Mouse (Mus musculus) ES-E14 (cell line): ENCODE results near the gene Car1. TPM values are rescaled to one million over a fixed set of nuclear protein-coding genes. Genes with fewer than 3 reads are reported as not detected.
"Not testable (repeated sequence)": the region's sequence is repeated elsewhere in the genome, so short reads cannot be mapped to it uniquely, and the experiment has no call there.

ENCODE experiments used
- DNase-seq: peaks from one replicate; pipeline ENCODE4 v3.0.0-alpha.2; 2013; ENCODE audit warnings: low read depth, low spot score
- H3K27ac ChIP-seq: 2 replicates; pipeline ENCODE4 v1.5.1; 2012; ENCODE audit warnings: low read depth, mild to moderate bottlenecking, low read length, moderate library complexity, mixed read lengths; ENCODE audit not compliant: poor library complexity, insufficient read depth, severe bottlenecking
- H3K36me3 ChIP-seq: 2 replicates; pipeline ENCODE4 v1.6.1; 2012; ENCODE audit warnings: mild to moderate bottlenecking, low read length, moderate library complexity, mixed read lengths; ENCODE audit not compliant: control insufficient read depth, poor library complexity, insufficient read depth, severe bottlenecking
- H3K4me1 ChIP-seq, 2 experiments: fragments of 150-350 bp in 1 of 2; sonication (generic) in 1 of 2; 2 replicates each; pipeline ENCODE4 v1.6.1; 2012; ENCODE audit warnings: low read length in 2 of 2, mild to moderate bottlenecking in 1 of 2, mixed read lengths in 1 of 2; ENCODE audit not compliant: control insufficient read depth in 2 of 2, insufficient read depth in 2 of 2, poor library complexity in 1 of 2
- H3K4me3 ChIP-seq, 2 experiments: fragments of 150-350 bp in 1 of 2; sonication (generic) in 1 of 2; 2 replicates each; pipeline ENCODE4 v1.5.1; 2012; ENCODE audit warnings: low read length in 2 of 2, low read depth in 1 of 2, mild to moderate bottlenecking in 1 of 2, mixed read lengths in 1 of 2; ENCODE audit not compliant: insufficient read depth in 1 of 2, poor library complexity in 1 of 2, severe bottlenecking in 1 of 2
- H3K9ac ChIP-seq: 2 replicates; pipeline ENCODE4 v1.6.1; 2012; ENCODE audit warnings: low read depth, mild to moderate bottlenecking, low read length, mixed read lengths; ENCODE audit not compliant: poor library complexity, insufficient read depth, severe bottlenecking
- H3K9me3 ChIP-seq: fragments of 150-350 bp; sonication (generic); 2 replicates; pipeline ENCODE4 v1.6.1; 2012; ENCODE audit warnings: low read depth, mild to moderate bottlenecking, low read length; ENCODE audit not compliant: control insufficient read depth, insufficient read depth
- CHD2 ChIP-seq: IDR thresholded peaks from 2 replicates; pipeline ENCODE4 v1.6.1; 2014; ENCODE audit warnings: mild to moderate bottlenecking, low read depth, low read length, inconsistent platforms
- HCFC1 ChIP-seq: IDR thresholded peaks from 2 replicates; pipeline ENCODE4 v1.6.1; 2012; ENCODE audit warnings: low read length, inconsistent platforms, borderline replicate concordance; ENCODE audit not compliant: insufficient read depth
- MAFK ChIP-seq: IDR thresholded peaks from 2 replicates; pipeline ENCODE4 v1.6.1; 2014; ENCODE audit warnings: mild to moderate bottlenecking, low read depth, low read length, inconsistent platforms; ENCODE audit not compliant: insufficient read depth
- ZC3H11A ChIP-seq: IDR thresholded peaks from 2 replicates; pipeline ENCODE4 v1.6.1; 2012; ENCODE audit warnings: low read depth, mild to moderate bottlenecking, inconsistent platforms, low read length, borderline replicate concordance
- ZNF384 ChIP-seq: IDR thresholded peaks from 2 replicates; pipeline ENCODE4 v1.6.1; 2012; ENCODE audit warnings: low read depth, low read length, inconsistent platforms
- in situ Hi-C, 2 experiments: fragments of 600-800 bp; cut with MboI; formaldehyde crosslinking; loops; one replicate each; pipeline ENCODE4 v1.15.1; 2025; ENCODE audit warnings: low sequenced_read_pairs in 2 of 2, inconsistent platforms in 1 of 2; ENCODE audit not compliant: unreplicated experiment in 2 of 2
- total RNA-seq: library from RNA; depleted of rRNA; stranded (reverse); fragments of 300-350 nt; gene quantifications from 2 replicates; pipeline ENCODE4 v1.2.3, GENCODE M21; 2012

Car1 gene
- total RNA-seq, 1 experiment, result not detected

- no peak overlapping the region for H3K4me3 ChIP-seq
- no peaks in the 10 kb centered on the region for H3K4me1 ChIP-seq
- no peak for TF ChIP-seq MAFK
- TF ChIP-seq ZC3H11A, result no peak
- no peak for TF ChIP-seq CHD2
- no peak overlapping the region for H3K27ac ChIP-seq
- DNase-seq, result no peak
- H3K36me3 ChIP-seq, result no peaks in the 10 kb centered on the region
- in situ Hi-C loops, result no loop called here
- H3K9ac ChIP-seq, result no peak overlapping the region
- no peaks in the 10 kb centered on the region for H3K9me3 ChIP-seq
These were observed 28.0 kb downstream of the Car1 start for GRCm38 (mm10) chr3:14780212-14780611.

- H3K36me3 ChIP-seq, H3K27ac ChIP-seq, H3K4me3 ChIP-seq, DNase-seq, H3K9me3 ChIP-seq, H3K4me1 ChIP-seq, H3K9ac ChIP-seq, in situ Hi-C loops: not testable (repeated sequence)
These were observed 31.5 kb downstream of the Car1 start for GRCm38 (mm10) chr3:14776497-14777162.

GRCm38 (mm10) chr3:14774539-14774938, 33.6 kb downstream of the Car1 start:
- in situ Hi-C loops, H3K27ac ChIP-seq, H3K9me3 ChIP-seq, H3K9ac ChIP-seq, H3K36me3 ChIP-seq, DNase-seq, H3K4me1 ChIP-seq, H3K4me3 ChIP-seq: not testable (repeated sequence)

- H3K36me3 ChIP-seq, DNase-seq, H3K9ac ChIP-seq, H3K9me3 ChIP-seq, H3K4me1 ChIP-seq, in situ Hi-C loops, H3K27ac ChIP-seq, H3K4me3 ChIP-seq: not testable (repeated sequence)
These were observed 35.7 kb downstream of the Car1 start for GRCm38 (mm10) chr3:14772473-14772872.

- Histone ChIP-seq H3K4me1 (no peaks in the 10 kb centered on the region), H3K9ac (no peak overlapping the region), H3K9me3 (no peaks in the 10 kb centered on the region), H3K27ac (no peak overlapping the region), H3K36me3 (no peaks in the 10 kb centered on the region), H3K4me3 (no peak overlapping the region)
- DNase-seq, result no peak
- TF ChIP-seq ZNF384 (no peak), ZC3H11A (no peak), MAFK (no peak), CHD2 (no peak), HCFC1 (no peak)
- in situ Hi-C loops, result no loop called here
These were observed 43.2 kb downstream of the Car1 start for GRCm38 (mm10) chr3:14764755-14765566.
